Mouse (Mus musculus) colon, adult 2 months (tissue): ENCODE measurements around the gene Cluap1. TPM values are rescaled to one million over a fixed set of nuclear protein-coding genes. Genes with fewer than 3 reads are reported as not detected.

ENCODE experiments used
- polyA plus RNA-seq: library from polyadenylated mRNA; depleted of rRNA; stranded (reverse); fragments of >200 nt; gene quantifications from 2 replicates; pipeline ENCODE4 v1.2.3, GENCODE M21; 2012; rRNA removed

Cluap1 gene
- polyA plus RNA-seq: 3.0 and 4.4 TPM in 2 replicates

GRCm38 (mm10) chr16:3908537-3909111, at the start of gene Cluap1, which contains the start of gene 1700037C18Rik:
Cluap1 (plus strand) TSS chr16:3908801.
1700037C18Rik (minus strand) TSS chr16:3908689.

GRCm38 (mm10) chr16:3872216-3873047, 36.2 kb upstream of the Cluap1 start, which contains the start of gene Naa60:
Naa60 (plus strand) TSS chr16:3872375.

GRCm38 (mm10) chr16:3884201-3885064, 24.2 kb upstream of the Cluap1 start, which contains the start of the genes Zfp597 and Gm20695:
Zfp597 (minus strand) TSS chr16:3884561.
Gm20695 (plus strand) TSS chr16:3884648.

GRCm38 (mm10) chr16:3976251-3976671, 67.7 kb downstream of the Cluap1 start, which contains the start of gene Nlrc3:
Nlrc3 (minus strand) TSS chr16:3976632.

Other genes with a start within 250 kb of the Cluap1 start
- gene Mefv, start 190.7 kb upstream of the Cluap1 start, polyA plus RNA-seq: 0.33 and 0.47 TPM in 2 replicates
- 7.2 and 8.4 TPM in 2 replicates for gene Zfp263, start 164.7 kb upstream of the Cluap1 start, polyA plus RNA-seq
- gene Olfr15, start 77.9 kb upstream of the Cluap1 start, polyA plus RNA-seq: not detected in 2 replicates
- gene Zfp174, start 61.5 kb upstream of the Cluap1 start, polyA plus RNA-seq: 0.79 and 0.84 TPM in 2 replicates
- gene Naa60, start 36.4 kb upstream of the Cluap1 start, polyA plus RNA-seq: 53.7 and 64.5 TPM in 2 replicates
- 1.6 and 1.9 TPM in 2 replicates for gene Zfp597, start 24.2 kb upstream of the Cluap1 start, polyA plus RNA-seq
- gene Gm20695, start 24.2 kb upstream of the Cluap1 start, polyA plus RNA-seq: not detected in 2 replicates
- 9.4 and 11.5 TPM in 2 replicates for gene 1700037C18Rik, start 112 bp upstream of the Cluap1 start, polyA plus RNA-seq
- gene Nlrc3, start 67.8 kb downstream of the Cluap1 start, polyA plus RNA-seq: 2.4 and 2.5 TPM in 2 replicates
- 11.6 and 13.4 TPM in 2 replicates for gene Slx4, start 95.0 kb downstream of the Cluap1 start, polyA plus RNA-seq
- gene Dnase1, start 128.1 kb downstream of the Cluap1 start, polyA plus RNA-seq: not detected in 2 replicates
- gene Trap1, start 169.0 kb downstream of the Cluap1 start, polyA plus RNA-seq: 63.3 and 78.2 TPM in 2 replicates